Mouse (Mus musculus): ENCODE results near the gene Snapc4. TPM values are rescaled to one million over a fixed set of nuclear protein-coding genes. Genes with fewer than 3 reads are reported as not detected.

The Snapc4 gene
- polyA plus RNA-seq, 1 experiment from 2014 or later, result 42.1 TPM

DNA sequence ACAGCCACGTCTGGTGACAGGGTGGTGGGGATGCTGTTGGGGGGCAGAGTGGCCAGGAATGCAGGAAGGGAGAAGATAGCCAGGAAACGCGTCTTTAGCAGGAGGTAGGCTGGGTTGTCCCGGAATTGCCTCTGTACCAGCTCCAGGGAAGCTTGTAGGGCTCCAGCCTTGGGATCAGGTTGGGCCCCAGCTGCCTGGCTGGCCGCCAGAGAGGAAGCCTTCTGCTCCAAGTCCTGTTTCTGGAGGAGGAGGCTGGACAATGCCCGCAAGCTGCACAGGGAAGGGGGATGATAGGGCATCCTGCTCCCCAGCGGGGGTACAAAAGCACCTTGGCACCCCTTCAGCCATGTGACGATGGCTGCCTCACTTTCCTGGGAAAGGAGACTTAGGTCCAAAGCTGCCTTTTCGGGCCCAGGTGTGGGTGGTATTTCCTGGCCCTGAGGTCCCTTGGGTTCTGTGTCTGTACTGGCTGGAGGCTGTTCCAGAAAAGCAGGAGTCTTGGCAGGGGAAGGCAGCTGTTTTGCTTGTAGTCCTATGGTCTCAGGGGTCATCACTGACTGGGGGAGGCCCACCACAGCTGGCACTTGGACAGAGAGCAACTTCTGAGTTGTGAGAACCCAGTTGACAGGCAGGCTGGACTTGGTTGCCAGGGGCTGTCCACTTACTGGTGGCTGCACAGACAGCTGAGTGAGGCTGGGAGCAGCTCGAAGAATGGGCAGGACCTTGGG is 15.6 kb downstream of the Snapc4 start:
- DNase-seq (ENCODE audit: low spot score), result no peak
- Histone ChIP-seq H3K36me3 (peaks cover 85% of the 10 kb centered on the region), H3K27ac (no peak overlapping the region), H3K4me3 (no peak overlapping the region), H3K27me3 (ENCODE audit: low read depth, poor library complexity, severe bottlenecking) (no peaks in the 10 kb centered on the region), H3K4me1 (no peaks in the 10 kb centered on the region), H3K9me3 (replicated peaks) (no peaks in the 10 kb centered on the region)
- WGBS, result 91% methylated on average over 10 of the region's 10 CpGs

- no peaks in the 10 kb centered on the region for H3K27me3 ChIP-seq (ENCODE audit: low read depth, poor library complexity, severe bottlenecking)
- no peak for DNase-seq (ENCODE audit: low spot score)
- H3K9me3 ChIP-seq (replicated peaks), result no peaks in the 10 kb centered on the region
- 80% methylated on average over 5 of the region's 5 CpGs for WGBS
- no peak overlapping the region for H3K27ac ChIP-seq
- no peak overlapping the region for H3K4me3 ChIP-seq
- H3K4me1 ChIP-seq, result no peaks in the 10 kb centered on the region
- peaks cover 71% of the 10 kb centered on the region for H3K36me3 ChIP-seq
These were observed 17.0 kb downstream of the Snapc4 start for GRCm38 (mm10) chr2:26363481-26363880.

DNA sequence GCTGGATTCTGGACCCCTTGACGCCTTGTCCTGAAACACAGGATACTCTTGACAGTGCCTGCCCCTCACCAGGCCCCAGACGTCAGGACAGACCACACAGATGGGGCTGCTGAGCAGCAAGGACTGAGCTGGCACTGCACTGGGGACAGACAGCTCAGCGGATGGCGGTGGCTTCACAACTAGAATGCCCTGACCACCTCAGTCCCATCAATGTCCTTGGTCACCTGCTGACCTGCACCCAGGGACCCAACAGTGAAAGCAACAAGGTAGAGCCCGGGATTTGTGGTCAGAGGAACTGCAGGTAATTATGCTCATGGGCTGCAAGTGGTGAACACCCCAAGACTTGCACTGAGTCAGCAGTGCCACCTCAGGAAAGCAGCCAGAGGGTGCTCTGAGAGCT is 17.5 kb downstream of the Snapc4 start:
- peaks cover 66% of the 10 kb centered on the region for H3K36me3 ChIP-seq
- WGBS, result 85% methylated on average over 5 of the region's 5 CpGs
- no peak overlapping the region for H3K4me3 ChIP-seq
- DNase-seq (ENCODE audit: low spot score), result no peak
- no peaks in the 10 kb centered on the region for H3K27me3 ChIP-seq (ENCODE audit: low read depth, poor library complexity, severe bottlenecking)
- H3K4me1 ChIP-seq, result no peaks in the 10 kb centered on the region; the same call in 1 of the 2 replicates
- H3K9me3 ChIP-seq (replicated peaks), result no peaks in the 10 kb centered on the region
- no peak overlapping the region for H3K27ac ChIP-seq

GRCm38 (mm10) chr2:26360772-26361171 is 19.7 kb downstream of the Snapc4 start, which contains the start of gene Card9:
Card9 (minus strand) TSS chr2:26360918.
- Histone ChIP-seq H3K9me3 (replicated peaks) (no peaks in the 10 kb centered on the region), H3K4me1 (peaks cover 11% of the 10 kb centered on the region), H3K36me3 (peaks cover 44% of the 10 kb centered on the region), H3K27ac (no peak within 1 kb of the TSS), H3K4me3 (no peak within 1 kb of the TSS), H3K27me3 (ENCODE audit: low read depth, poor library complexity, severe bottlenecking) (no peaks in the 10 kb centered on the region)
- WGBS, result 56% methylated on average over 3 of the region's 3 CpGs
- DNase-seq (ENCODE audit: low spot score), result no peak

- no peaks in the 10 kb centered on the region for H3K9me3 ChIP-seq (replicated peaks)
- WGBS, result 89% methylated on average over 6 of the region's 6 CpGs
- peaks cover 36% of the 10 kb centered on the region for H3K36me3 ChIP-seq
- no peak overlapping the region for H3K4me3 ChIP-seq
- no peak overlapping the region for H3K27ac ChIP-seq
- H3K4me1 ChIP-seq, result peaks cover 11% of the 10 kb centered on the region
- DNase-seq (ENCODE audit: low spot score), result no peak
- H3K27me3 ChIP-seq (ENCODE audit: low read depth, poor library complexity, severe bottlenecking), result no peaks in the 10 kb centered on the region
These were observed 20.5 kb downstream of the Snapc4 start for GRCm38 (mm10) chr2:26359983-26360382.

DNA sequence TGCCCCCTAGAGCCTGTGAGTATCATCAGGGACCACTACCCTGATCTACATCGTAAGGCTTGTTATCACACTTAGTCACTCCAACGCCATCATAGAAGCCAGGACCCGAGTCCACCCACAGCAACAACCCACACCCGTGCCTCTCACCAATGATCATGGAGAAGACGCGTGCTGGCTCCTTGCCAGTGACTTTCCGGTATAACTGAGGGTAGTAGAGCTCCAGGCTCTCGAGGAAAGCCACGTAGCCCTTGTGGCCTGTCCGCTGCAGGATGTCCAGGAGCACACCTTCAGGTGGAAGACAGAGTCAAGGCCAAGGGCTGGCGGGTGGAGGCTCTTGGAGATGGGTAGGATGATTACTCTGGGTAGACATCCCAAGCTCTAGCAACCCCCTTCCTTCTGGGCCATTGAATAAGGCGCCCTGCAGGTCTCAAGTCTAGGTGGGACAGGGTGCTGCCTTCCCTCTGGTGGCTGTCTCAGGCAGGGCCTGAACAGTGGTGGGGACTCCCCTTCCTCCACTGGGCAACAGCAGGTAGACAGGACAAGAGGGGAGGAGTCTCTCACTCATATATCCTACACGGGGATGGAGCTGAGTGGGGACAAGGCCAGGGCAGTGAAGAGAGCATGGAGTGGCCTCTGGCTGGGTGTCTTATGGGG is 21.7 kb downstream of the Snapc4 start:
- Histone ChIP-seq H3K4me1 (peaks cover 11% of the 10 kb centered on the region), H3K9me3 (replicated peaks) (no peaks in the 10 kb centered on the region), H3K27ac (no peak overlapping the region), H3K4me3 (no peak overlapping the region), H3K36me3 (peaks cover 24% of the 10 kb centered on the region), H3K27me3 (ENCODE audit: low read depth, poor library complexity, severe bottlenecking) (no peaks in the 10 kb centered on the region)
- WGBS, result 90% methylated on average over 13 of the region's 13 CpGs
- DNase-seq (ENCODE audit: low spot score), result no peak

DNA sequence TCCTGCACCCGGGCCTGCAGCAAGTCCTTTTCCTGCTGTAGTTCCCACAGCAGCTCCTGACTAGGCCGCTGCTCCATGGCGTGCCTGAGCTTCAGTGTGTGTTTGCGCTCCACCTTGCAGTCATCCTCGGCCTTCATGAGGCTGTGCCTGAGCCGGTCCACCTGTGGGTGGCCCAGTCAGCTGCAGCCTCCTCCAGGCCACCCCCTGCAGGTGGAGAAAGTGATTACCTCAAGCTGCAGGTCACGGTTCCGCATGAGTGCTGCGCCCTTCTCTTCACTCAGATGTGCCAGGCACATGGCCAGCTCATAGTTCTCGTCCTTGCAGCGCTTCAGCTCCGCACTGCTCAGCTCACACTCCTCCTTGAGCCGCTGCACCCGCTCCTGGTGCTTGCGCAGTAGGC is 23.0 kb downstream of the Snapc4 start:
- no peak overlapping the region for H3K27ac ChIP-seq
- 64% methylated on average over 15 of the region's 15 CpGs for WGBS
- H3K27me3 ChIP-seq (ENCODE audit: low read depth, poor library complexity, severe bottlenecking), result no peaks in the 10 kb centered on the region
- H3K4me3 ChIP-seq, result no peak overlapping the region
- no peaks in the 10 kb centered on the region for H3K9me3 ChIP-seq (replicated peaks)
- DNase-seq (ENCODE audit: low spot score), result no peak
- peaks cover 18% of the 10 kb centered on the region for H3K4me1 ChIP-seq
- H3K36me3 ChIP-seq, result peaks cover 11% of the 10 kb centered on the region

DNA sequence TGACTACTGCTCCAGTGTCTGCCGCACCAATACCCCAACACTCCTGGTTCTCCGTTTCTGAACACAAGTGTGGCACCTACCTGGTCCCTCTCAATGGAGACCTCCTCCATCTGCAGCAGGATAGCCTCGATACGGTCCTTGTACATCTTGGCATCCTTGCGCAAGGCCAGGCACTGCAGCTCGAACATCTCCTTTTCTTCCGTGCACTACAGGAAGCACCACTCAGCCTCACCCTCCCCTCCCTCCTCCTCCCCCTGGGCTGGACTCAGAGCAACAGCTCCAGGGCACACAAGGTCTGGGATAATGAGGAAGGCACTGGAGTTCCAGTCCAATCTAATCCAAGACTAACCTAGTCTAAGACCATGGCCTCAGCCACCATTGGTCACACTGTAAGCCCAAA is 23.8 kb downstream of the Snapc4 start:
- Histone ChIP-seq H3K4me3 (no peak overlapping the region), H3K27ac (no peak overlapping the region), H3K4me1 (peaks cover 20% of the 10 kb centered on the region), H3K9me3 (replicated peaks) (no peaks in the 10 kb centered on the region), H3K27me3 (ENCODE audit: low read depth, poor library complexity, severe bottlenecking) (no peaks in the 10 kb centered on the region), H3K36me3 (peaks cover 7% of the 10 kb centered on the region; the same call in 1 of the 2 replicates)
- WGBS, result 77% methylated on average over 7 of the region's 7 CpGs
- DNase-seq (ENCODE audit: low spot score), result no peak

DNA sequence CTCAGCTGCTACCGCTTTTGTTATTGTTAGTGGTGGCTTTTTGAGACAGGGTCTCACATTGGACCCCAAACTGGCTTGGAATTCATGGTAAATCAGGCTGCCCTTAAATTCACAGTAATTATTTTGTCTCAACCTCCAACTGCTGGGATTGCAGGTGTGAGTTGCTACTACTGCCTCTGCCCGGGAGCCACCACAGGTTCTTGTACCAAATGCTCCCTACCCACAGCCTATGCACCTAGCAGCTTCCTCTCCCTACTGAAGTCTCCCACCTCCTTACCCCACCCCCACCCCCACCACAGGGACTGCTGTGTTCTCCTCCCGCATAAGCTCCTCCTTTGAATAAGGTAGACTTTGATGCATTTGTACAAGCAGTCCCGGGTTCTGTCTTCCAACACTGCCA is 24.2 kb downstream of the Snapc4 start:
- Histone ChIP-seq H3K27ac (no peak overlapping the region), H3K4me3 (no peak overlapping the region), H3K4me1 (peaks cover 25% of the 10 kb centered on the region), H3K36me3 (peaks cover 2% of the 10 kb centered on the region; the same call in 1 of the 2 replicates), H3K9me3 (replicated peaks) (no peaks in the 10 kb centered on the region), H3K27me3 (ENCODE audit: low read depth, poor library complexity, severe bottlenecking) (no peaks in the 10 kb centered on the region)
- DNase-seq (ENCODE audit: low spot score), result no peak
- WGBS, result 88% methylated on average over 4 of the region's 4 CpGs

GRCm38 (mm10) chr2:26354401-26354800 is 26.1 kb downstream of the Snapc4 start:
- H3K9me3 ChIP-seq (replicated peaks), result no peaks in the 10 kb centered on the region
- H3K4me1 ChIP-seq, result peaks cover 37% of the 10 kb centered on the region
- 87% methylated on average over 4 of the region's 4 CpGs for WGBS
- no peak for DNase-seq (ENCODE audit: low spot score)
- no peak overlapping the region for H3K27ac ChIP-seq
- H3K4me3 ChIP-seq, result no peak overlapping the region
- no peaks in the 10 kb centered on the region for H3K27me3 ChIP-seq (ENCODE audit: low read depth, poor library complexity, severe bottlenecking)
- peaks cover 12% of the 10 kb centered on the region for H3K36me3 ChIP-seq

DNA sequence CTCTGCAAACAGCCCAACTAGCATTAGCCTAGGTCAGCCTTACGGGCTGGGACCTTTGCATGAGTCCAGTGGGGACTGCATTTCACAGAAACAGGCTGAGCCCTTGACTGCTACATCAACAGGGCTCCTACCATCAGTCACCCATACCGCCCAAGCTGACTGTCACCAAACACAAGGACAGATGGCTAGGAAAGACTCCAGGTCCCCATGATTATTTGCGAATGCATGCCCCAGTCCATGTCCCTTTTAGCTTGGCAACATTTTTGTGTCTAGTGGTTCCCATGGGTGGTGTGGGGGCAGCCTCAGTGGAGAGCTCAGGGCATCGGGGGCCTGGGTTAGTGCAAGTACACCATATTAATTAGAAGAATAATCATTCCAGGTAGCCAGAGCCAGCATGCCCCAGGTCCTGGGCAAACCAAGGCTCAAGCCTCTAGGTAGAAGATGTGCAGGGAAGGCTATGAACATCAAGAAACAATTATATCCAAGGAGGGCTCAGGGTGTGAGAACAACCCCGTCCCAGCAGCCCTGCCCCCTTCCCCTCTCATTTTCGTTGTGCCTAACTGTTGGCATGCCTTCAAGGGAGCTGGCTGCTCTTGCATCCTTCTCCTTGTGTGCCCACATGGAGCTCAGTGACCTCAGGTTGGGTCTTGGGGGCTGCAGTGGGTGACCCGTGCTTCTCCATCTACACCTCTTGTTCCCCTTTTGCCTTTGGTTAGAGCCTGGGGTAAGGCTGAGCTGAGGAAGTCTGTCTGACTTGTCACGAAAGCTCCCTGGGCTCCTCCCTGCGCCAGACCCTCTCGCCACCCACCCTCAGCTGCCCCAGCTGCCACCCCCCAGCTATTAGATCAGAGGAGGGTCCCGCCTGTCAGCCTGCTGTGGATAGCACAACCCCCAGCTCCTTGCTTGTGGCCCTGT is 27.1 kb downstream of the Snapc4 start:
- Histone ChIP-seq H3K4me1 (peaks cover 39% of the 10 kb centered on the region), H3K4me3 (peak overlapping the region; percentile 82), H3K9me3 (replicated peaks) (no peaks in the 10 kb centered on the region), H3K27ac (no peak overlapping the region), H3K36me3 (peaks cover 23% of the 10 kb centered on the region), H3K27me3 (ENCODE audit: low read depth, poor library complexity, severe bottlenecking) (no peaks in the 10 kb centered on the region)
- DNase-seq (ENCODE audit: low spot score), result no peak
- WGBS, result 92% methylated on average over 11 of the region's 11 CpGs

DNA sequence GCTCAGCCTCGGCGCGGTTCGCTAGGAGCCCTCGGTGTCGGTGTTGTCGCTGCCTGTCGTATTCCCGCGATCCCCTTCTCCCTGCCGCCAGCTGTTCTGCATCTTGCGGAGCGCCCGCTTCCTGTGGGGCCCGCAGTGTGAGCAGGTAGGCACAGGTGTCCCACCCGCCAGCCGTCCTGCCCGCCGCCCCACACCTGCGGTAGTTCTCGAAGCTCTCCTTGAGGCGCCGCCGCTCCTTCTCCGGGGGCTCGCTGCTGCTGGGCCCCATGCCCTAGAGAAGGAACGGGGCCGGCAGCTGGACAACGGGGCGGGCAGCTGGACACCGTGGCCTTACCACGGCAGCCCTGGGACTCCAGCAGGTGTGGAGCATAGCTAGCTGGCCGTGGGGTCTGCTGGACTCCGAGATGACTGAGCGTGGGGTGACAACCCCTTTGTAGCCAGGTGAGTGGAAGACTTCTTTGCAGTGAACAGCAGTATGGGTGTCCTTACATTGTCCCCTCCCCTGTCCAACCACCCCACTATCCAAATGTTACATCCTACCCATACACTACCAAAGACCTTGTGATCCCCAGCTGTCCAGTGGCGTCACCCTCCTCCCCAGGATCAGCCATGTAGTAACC is 28.1 kb downstream of the Snapc4 start:
- no peaks in the 10 kb centered on the region for H3K9me3 ChIP-seq (replicated peaks)
- H3K27me3 ChIP-seq (ENCODE audit: low read depth, poor library complexity, severe bottlenecking), result no peaks in the 10 kb centered on the region
- peaks cover 32% of the 10 kb centered on the region for H3K36me3 ChIP-seq
- peak; percentile 74 for DNase-seq (ENCODE audit: low spot score)
- 5% methylated on average over 36 of the region's 36 CpGs for WGBS
- H3K4me1 ChIP-seq, result peaks cover 34% of the 10 kb centered on the region
- H3K27ac ChIP-seq, result peak overlapping the region; percentile 93
- peak overlapping the region; percentile 82 for H3K4me3 ChIP-seq
